Mouse (Mus musculus): ENCODE measurements around the gene Eif4g1.

DNA sequence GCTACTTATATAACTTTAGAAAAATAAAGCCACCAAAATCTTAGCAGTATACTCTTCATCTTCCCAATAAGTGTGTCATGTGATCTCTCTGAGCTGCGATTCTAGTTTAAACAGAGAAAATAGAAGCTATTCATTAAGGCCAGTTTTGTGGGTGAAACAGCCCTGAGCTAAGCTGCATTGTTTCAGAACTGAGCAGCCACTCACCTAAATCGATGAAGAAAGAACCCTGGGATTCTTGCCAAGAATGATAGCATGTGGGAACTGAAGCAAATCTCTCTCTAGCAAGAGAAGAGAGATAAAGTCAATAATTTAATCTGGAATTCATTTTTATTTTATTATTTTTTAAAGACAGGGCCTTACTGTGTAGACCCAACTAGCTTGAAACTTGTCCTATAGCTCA is 44.9 kb upstream of the Eif4g1 start:
- TF ChIP-seq POLR2A (IDR thresholded peaks at IDR 0.05; ENCODE audit: control insufficient read depth, extremely low read depth, insufficient read depth, low read length, poor library complexity) (no peak), CTCF (IDR thresholded peaks at IDR 0.05; ENCODE audit: borderline replicate concordance, control insufficient read depth, extremely low read depth, insufficient read depth, low read length, poor library complexity) (no peak)

All from thymus, adult 2 months (tissue).